Mouse (Mus musculus) hindbrain, embryonic 10.5 days (tissue): Measurements from ENCODE around the gene Pnpla7. TPM values are rescaled to one million over a fixed set of nuclear protein-coding genes. Genes with fewer than 3 reads are reported as not detected.
A peak's percentile ranks its signal among the peaks of the same experiment; 100 is the strongest.

ENCODE experiments used
- DNase-seq: peaks from one replicate; pipeline ENCODE4 v3.0.0-alpha.2; 2017; ENCODE audit warnings: low spot score
- H3K27ac ChIP-seq: fragments of 300-500 bp; sonication (generic); 2 replicates; pipeline ENCODE4 v1.5.1; 2016; ENCODE audit warnings: mild to moderate bottlenecking, moderate library complexity
- H3K27me3 ChIP-seq: fragments of 300-500 bp; sonication (generic); 2 replicates; pipeline ENCODE4 v1.6.1; 2016; ENCODE audit warnings: mild to moderate bottlenecking; ENCODE audit not compliant: poor library complexity, insufficient read depth, severe bottlenecking
- H3K36me3 ChIP-seq: fragments of 300-500 bp; sonication (generic); 2 replicates; pipeline ENCODE4 v1.6.1; 2016; ENCODE audit warnings: mild to moderate bottlenecking, moderate library complexity
- H3K4me1 ChIP-seq: fragments of 300-500 bp; sonication (generic); replicated peaks from 2 replicates; pipeline ENCODE4 v1.6.1; 2016; ENCODE audit warnings: mild to moderate bottlenecking
- H3K4me3 ChIP-seq: fragments of 300-500 bp; sonication (generic); 2 replicates; pipeline ENCODE4 v1.5.1; 2016; ENCODE audit warnings: mild to moderate bottlenecking, moderate library complexity
- H3K9me3 ChIP-seq: fragments of 300-500 bp; sonication (generic); 2 replicates; pipeline ENCODE4 v1.6.1; 2016; ENCODE audit warnings: mild to moderate bottlenecking, moderate library complexity
- WGBS: fragments of 180-500 bp; shearing (Covaris S2); methylation state at CpG from one replicate; pipeline ENCODE4 v1.1.7; 2016; 5-methylcytosine and 5-hydroxymethylcytosine counted together
- polyA plus RNA-seq: library from polyadenylated mRNA; unstranded; fragments of >200 nt; fragmentation: Nextera tagmentation; extraction: Ambion mirVana; gene quantifications from 2 replicates; pipeline ENCODE4 v1.2.1, GENCODE M21; 2016

Gene Pnpla7
- polyA plus RNA-seq, 1 experiment from 2014 or later = 3.9 TPM

- Histone ChIP-seq H3K4me3 (peak within 1 kb of the TSS; percentile 29), H3K27me3 (peaks cover 34% of the 10 kb centered on the region), H3K4me1 (peaks cover 34% of the 10 kb centered on the region), H3K27ac (peak within 1 kb of the TSS; percentile 13; the same call in 1 of the 2 replicates), H3K9me3 (no peaks in the 10 kb centered on the region), H3K36me3 (no peaks in the 10 kb centered on the region)
- DNase-seq = peak; percentile 28
- WGBS = 44% methylated on average over 28 of the region's 28 CpGs
These were observed 119.4 kb downstream of the Pnpla7 start, which contains the start of gene Noxa1 for GRCm38 (mm10) chr2:25095109-25095850. TSS of gene Noxa1 (minus strand) at chr2:25095149.

GRCm38 (mm10) chr2:25098005-25098615, 122.3 kb downstream of the Pnpla7 start:
- peaks cover 25% of the 10 kb centered on the region for H3K27me3 ChIP-seq
- H3K27ac ChIP-seq = peak overlapping the region; percentile 46
- no peak overlapping the region for H3K4me3 ChIP-seq
- no peaks in the 10 kb centered on the region for H3K9me3 ChIP-seq
- H3K4me1 ChIP-seq = peaks cover 40% of the 10 kb centered on the region
- no peak for DNase-seq
- H3K36me3 ChIP-seq = no peaks in the 10 kb centered on the region
- 84% methylated on average over 3 of the region's 3 CpGs for WGBS

- peak overlapping the region; percentile 46 for H3K27ac ChIP-seq
- 49% methylated on average over 5 of the region's 5 CpGs for WGBS
These were observed 123.1 kb downstream of the Pnpla7 start for GRCm38 (mm10) chr2:25098956-25099355.

GRCm38 (mm10) chr2:25099703-25100102, 123.9 kb downstream of the Pnpla7 start:
- no peaks in the 10 kb centered on the region for H3K36me3 ChIP-seq
- H3K4me1 ChIP-seq = peaks cover 33% of the 10 kb centered on the region
- no peak overlapping the region for H3K4me3 ChIP-seq
- DNase-seq = no peak
- WGBS = 62% methylated on average over 3 of the region's 3 CpGs
- peaks cover 9% of the 10 kb centered on the region; the same call in 1 of the 2 replicates for H3K27me3 ChIP-seq
- no peaks in the 10 kb centered on the region for H3K9me3 ChIP-seq
- peak overlapping the region; percentile 46 for H3K27ac ChIP-seq

More at GRCm38 (mm10) chr2:25098956-25099355, 123.1 kb downstream of the Pnpla7 start:
- no peak overlapping the region for H3K4me3 ChIP-seq
- H3K4me1 ChIP-seq = peaks cover 40% of the 10 kb centered on the region
- peak; percentile 72 for DNase-seq
- H3K27me3 ChIP-seq = peaks cover 17% of the 10 kb centered on the region
- no peaks in the 10 kb centered on the region for H3K36me3 ChIP-seq
- H3K9me3 ChIP-seq = no peaks in the 10 kb centered on the region

Other genes with a start within 250 kb of the Pnpla7 start
- gene Cacna1b, start 212.9 kb upstream of the Pnpla7 start, polyA plus RNA-seq = 3.3 and 3.7 TPM in 2 replicates
- gene Ehmt1, start 56.4 kb upstream of the Pnpla7 start, polyA plus RNA-seq = 119 and 145 TPM in 2 replicates
- gene Arrdc1, start 40.8 kb upstream of the Pnpla7 start, polyA plus RNA-seq = 19.4 and 20.6 TPM in 2 replicates
- gene Zmynd19, start 26.2 kb upstream of the Pnpla7 start, polyA plus RNA-seq = 24.0 and 27.6 TPM in 2 replicates
- gene Dph7, start 13.6 kb upstream of the Pnpla7 start, polyA plus RNA-seq = 30.8 and 35.5 TPM in 2 replicates
- 128 and 156 TPM in 2 replicates for gene Mrpl41, start 935 bp upstream of the Pnpla7 start, polyA plus RNA-seq
- gene Nsmf, start 78.3 kb downstream of the Pnpla7 start, polyA plus RNA-seq = 72.2 and 89.0 TPM in 2 replicates
- gene Entpd8, start 104.3 kb downstream of the Pnpla7 start, polyA plus RNA-seq = not detected in 2 replicates
- gene Noxa1, start 119.1 kb downstream of the Pnpla7 start, polyA plus RNA-seq = 0.22 and 0.38 TPM in 2 replicates
- gene Nrarp, start 204.7 kb downstream of the Pnpla7 start, polyA plus RNA-seq = 77.4 and 108 TPM in 2 replicates
- gene Tor4a, start 220.9 kb downstream of the Pnpla7 start, polyA plus RNA-seq = 2.6 and 2.7 TPM in 2 replicates
- 123 and 132 TPM in 2 replicates for gene Nelfb, start 235.5 kb downstream of the Pnpla7 start, polyA plus RNA-seq
- not detected in 2 replicates for gene Stpg3, start 238.6 kb downstream of the Pnpla7 start, polyA plus RNA-seq
- not detected in 2 replicates for gene Fam166a, start 242.7 kb downstream of the Pnpla7 start, polyA plus RNA-seq
- 655 and 693 TPM in 2 replicates for gene Tubb4b, start 248.7 kb downstream of the Pnpla7 start, polyA plus RNA-seq